Comparison of ENCODE assay signal across 23 mouse cellular contexts in genomic region chr8:88691961-88692360, GRCm38 (mm10). TPM values are rescaled to one million over a fixed set of nuclear protein-coding genes. Genes with fewer than 3 reads are reported as not detected.
DNase-seq lines count a peak whose midpoint lies in the region; ATAC-seq and TF ChIP-seq lines count a peak whose summit lies in the region.
"Had no signal": no experiment of that assay in that cellular context is flagged by ENCODE, and none has a peak within 500 bp of the region (broad histone marks: within the 10 kb centered on the region; RNA-seq: fewer than 3 reads in every experiment).

No protein-coding gene starts in this region.

- no peak for ATAC-seq in kidney, postnatal 0 days (replicated peaks; ENCODE audit: low FRiP score, low read depth)
- ATAC-seq in kidney, embryonic 14.5 days (ENCODE audit: low FRiP score, low TSS enrichment) = no peak
- peak; percentile 40 for ATAC-seq in CD4-positive, CD25-positive, alpha-beta regulatory T cell, adult 4 months
- no peak for ATAC-seq in frontal cortex, adult (ENCODE audit: low TSS enrichment)
- ATAC-seq: intestine, postnatal 0 days; midbrain, embryonic 13.5 days had no signal

- no peaks in the 10 kb centered on the region for H3K79me2 ChIP-seq in myocyte (ENCODE audit: control insufficient read depth, insufficient read depth)

- H3K27ac ChIP-seq in kidney, postnatal 0 days = no peak overlapping the region
- H3K27ac ChIP-seq in kidney, embryonic 14.5 days (ENCODE audit: low read depth, low read length) = no peak overlapping the region
- H3K27ac ChIP-seq in left cerebral cortex, adult 2 months = no peak overlapping the region
- H3K27ac ChIP-seq: forebrain, embryonic 12.5 days; heart, adult 2 months; hindbrain, embryonic 14.5 days; midbrain, embryonic 13.5 days; stomach, embryonic 15.5 days had no signal

- H3K4me3 ChIP-seq in kidney, postnatal 0 days (replicated peaks; ENCODE audit: low read depth, low read length) = no peak overlapping the region
- no peak overlapping the region for H3K4me3 ChIP-seq in kidney, embryonic 14.5 days (ENCODE audit: low read length)
- H3K4me3 ChIP-seq in myocyte = no peak overlapping the region
- no peak overlapping the region for H3K4me3 ChIP-seq in left cerebral cortex, adult 2 months
- H3K4me3 ChIP-seq: forebrain, embryonic 12.5 days; heart, adult 2 months; midbrain, embryonic 13.5 days; stomach, embryonic 15.5 days had no signal

- TF ChIP-seq POLR2A in myocyte (IDR thresholded peaks at IDR 0.05; ENCODE audit: insufficient read length, low read depth) = no peak

- peak; percentile 34 for DNase-seq in kidney, postnatal 0 days (ENCODE audit: low spot score)
- peak; percentile 50 for DNase-seq in thymus, postnatal 25 days
- DNase-seq in left cerebral cortex, postnatal 4 days = no peak
- no peak for DNase-seq in left cerebral cortex, adult 2 months (ENCODE audit: extremely low spot score in 1 of 2, low spot score in 2 of 2)
- DNase-seq: adrenal gland, adult 8-10 months; cerebellum, postnatal 14 days; heart, postnatal 14 days; kidney, postnatal 14 days; liver; lung, embryonic 14.5 days; lung, postnatal 4 days; right cerebral cortex, adult 18-20 months had no signal

- no peak overlapping the region for H3K4me2 ChIP-seq in kidney, postnatal 0 days (ENCODE audit: low read length)
- no peak overlapping the region; the same call in 1 of the 2 replicates for H3K4me2 ChIP-seq in kidney, embryonic 14.5 days (replicated peaks; ENCODE audit: low read depth, low read length)
- H3K4me2 ChIP-seq in myocyte (ENCODE audit: low read depth) = peak overlapping the region; percentile 28
- H3K4me2 ChIP-seq: forebrain, embryonic 12.5 days; hindbrain, embryonic 14.5 days; lung, embryonic 14.5 days; midbrain, embryonic 13.5 days; stomach, embryonic 15.5 days had no signal

- H3K4me1 ChIP-seq in kidney, postnatal 0 days (replicated peaks; ENCODE audit: insufficient read depth, low read length) = 0 out of 2 replicates have a peak, but pooled peaks cover 3% of the 10 kb centered on the region
- peaks cover 6% of the 10 kb centered on the region; the same call in 1 of the 2 replicates for H3K4me1 ChIP-seq in kidney, embryonic 14.5 days (ENCODE audit: control insufficient read depth, insufficient read depth, low read length)

- H3ac ChIP-seq in myocyte (ENCODE audit: control insufficient read depth, insufficient read length) = no peak overlapping the region

- H3K36me3 ChIP-seq in kidney, postnatal 0 days (ENCODE audit: insufficient read depth, low read length) = no peaks in the 10 kb centered on the region
- no peaks in the 10 kb centered on the region for H3K36me3 ChIP-seq in kidney, embryonic 14.5 days (ENCODE audit: control insufficient read depth, insufficient read depth, low read length)
- no peaks in the 10 kb centered on the region for H3K36me3 ChIP-seq in myocyte (ENCODE audit: control insufficient read depth, insufficient read depth)
- H3K36me3 ChIP-seq: forebrain, embryonic 12.5 days; G1E; midbrain, embryonic 13.5 days; stomach, embryonic 15.5 days had no signal

- intact Hi-C loops in left cerebral cortex, postnatal 4 days (cut with DNase I) = no loop called here
- intact Hi-C loops in left cerebral cortex, adult 2 months (cut with DNase I) = no loop called here

- no peak overlapping the region for H3K9ac ChIP-seq in kidney, postnatal 0 days (ENCODE audit: low read depth, low read length)
- no peak overlapping the region for H3K9ac ChIP-seq in kidney, embryonic 14.5 days (ENCODE audit: low read depth, low read length)
- H3K9ac ChIP-seq: forebrain, embryonic 12.5 days; hindbrain, embryonic 14.5 days; lung, embryonic 14.5 days; midbrain, embryonic 13.5 days; stomach, embryonic 15.5 days had no signal

- TF ChIP-seq CTCF in kidney, postnatal 0 days (IDR thresholded peaks at IDR 0.05; ENCODE audit: low read depth) = no peak
- TF ChIP-seq CTCF in left cerebral cortex, adult 2 months (IDR thresholded peaks at IDR 0.05) = no peak

- H3K27me3 ChIP-seq in kidney, postnatal 0 days (ENCODE audit: insufficient read depth, low read length) = no peaks in the 10 kb centered on the region
- no peaks in the 10 kb centered on the region for H3K27me3 ChIP-seq in kidney, embryonic 14.5 days (ENCODE audit: control insufficient read depth, insufficient read depth, low read length)
- H3K27me3 ChIP-seq in myocyte (ENCODE audit: control insufficient read depth, insufficient read depth, insufficient read length) = no peaks in the 10 kb centered on the region
- H3K27me3 ChIP-seq: stomach, embryonic 15.5 days had no signal

- no peaks in the 10 kb centered on the region for H3K9me3 ChIP-seq in kidney, postnatal 0 days (replicated peaks; ENCODE audit: low read length)
- no peaks in the 10 kb centered on the region for H3K9me3 ChIP-seq in kidney, embryonic 14.5 days (ENCODE audit: control insufficient read depth, low read length)
- H3K9me3 ChIP-seq: forebrain, embryonic 12.5 days; G1E; midbrain, embryonic 13.5 days; stomach, embryonic 15.5 days had no signal

- WGBS in kidney, postnatal 0 days = 21% methylated on average over 7 of the region's 7 CpGs
- 25% methylated on average over 7 of the region's 7 CpGs for WGBS in kidney, embryonic 14.5 days

TF ChIP-seq in myocyte, 11 proteins besides CTCF, POLR2A, EP300 and RAD21:
- TF ChIP-seq MYOD1 (IDR thresholded peaks at IDR 0.05; ENCODE audit: control insufficient read depth in 1 of 3, insufficient read length in 2 of 3, low read depth in 2 of 3) = no peak
- no peak for TF ChIP-seq USF1 (IDR thresholded peaks at IDR 0.05; ENCODE audit: low read depth)
- no peak for TF ChIP-seq E2F4 (IDR thresholded peaks at IDR 0.05; ENCODE audit: insufficient read depth)
- no peak for TF ChIP-seq TCF3 (IDR thresholded peaks at IDR 0.05; ENCODE audit: insufficient read length, low read depth)
- TF ChIP-seq CEBPB (IDR thresholded peaks at IDR 0.05; ENCODE audit: insufficient read depth, poor library complexity, severe bottlenecking) = no peak
- TF ChIP-seq POLR2AphosphoS2 (IDR thresholded peaks at IDR 0.05; ENCODE audit: insufficient read length, low read depth) = no peak
- TF ChIP-seq MYOG (IDR thresholded peaks at IDR 0.05; ENCODE audit: control insufficient read depth in 1 of 3, insufficient read depth in 1 of 3, insufficient read length in 2 of 3, low read depth in 2 of 3) = no peak
- no peak for TF ChIP-seq MAX (IDR thresholded peaks at IDR 0.05; ENCODE audit: low read depth)
- TF ChIP-seq REST (IDR thresholded peaks at IDR 0.05; ENCODE audit: insufficient read depth, insufficient read length) = no peak
- no peak for TF ChIP-seq SRF (IDR thresholded peaks at IDR 0.05; ENCODE audit: control insufficient read depth, insufficient read length, low read depth)
- no peak for TF ChIP-seq TCF12 (IDR thresholded peaks at IDR 0.05; ENCODE audit: insufficient read depth, poor library complexity, severe bottlenecking)

RNA-seq across cellular contexts. Expression of gene Cyld, which starts 4.9 kb away (rescaled TPM):
- polyA plus RNA-seq in kidney, postnatal 0 days (2015; fragmentation: Nextera tagmentation; extraction: Ambion mirVana) = 9.5 and 11.4 TPM in 2 replicates
- 9.0 and 16.6 TPM in 2 replicates for polyA plus RNA-seq in kidney, embryonic 14.5 days (2014; fragmentation: Nextera tagmentation; extraction: Ambion mirVana)
- polyA plus RNA-seq in CD4-positive, CD25-positive, alpha-beta regulatory T cell, adult 4 months (2017; shearing (Covaris generic)) = 100 to 1,000 TPM; 108 to 125 TPM
- 5.6 TPM for polyA plus RNA-seq in myocyte (2012; fragmentation: generic; extraction: Trizol)
- 10 to 100 TPM; 34.9 to 36.1 TPM for total RNA-seq in left cerebral cortex, postnatal 4 days (2021)
- 100 to 1,000 TPM; 102 to 110 TPM for total RNA-seq in left cerebral cortex, adult 2 months (2021)

RNA-seq across cellular contexts. Expression of gene Nod2, which starts 44.8 kb away (rescaled TPM):
- 0.32 and 0.38 TPM in 2 replicates for polyA plus RNA-seq in kidney, postnatal 0 days (2015; fragmentation: Nextera tagmentation; extraction: Ambion mirVana)
- polyA plus RNA-seq in kidney, embryonic 14.5 days (2014; fragmentation: Nextera tagmentation; extraction: Ambion mirVana) = 0.11 and 0.15 TPM in 2 replicates
- 1 to 10 TPM in 1 of 2 experiments, under 1 TPM in 1; 0.83 to 2.4 TPM for polyA plus RNA-seq in CD4-positive, CD25-positive, alpha-beta regulatory T cell, adult 4 months (2017; shearing (Covaris generic))
- polyA plus RNA-seq in myocyte (2012; fragmentation: generic; extraction: Trizol) = 1.6 TPM
- total RNA-seq in left cerebral cortex, postnatal 4 days (2021) = under 1 TPM; 0.66 to 0.89 TPM
- total RNA-seq in left cerebral cortex, adult 2 months (2021) = under 1 TPM; 0.27 to 0.65 TPM

RNA-seq across cellular contexts. Expression of gene Snx20, which starts 56.0 kb away (rescaled TPM):
- 2.9 and 3.0 TPM in 2 replicates for polyA plus RNA-seq in kidney, postnatal 0 days (2015; fragmentation: Nextera tagmentation; extraction: Ambion mirVana)
- polyA plus RNA-seq in kidney, embryonic 14.5 days (2014; fragmentation: Nextera tagmentation; extraction: Ambion mirVana) = 2.2 and 2.3 TPM in 2 replicates
- 10 to 100 TPM; 15.0 to 16.8 TPM for polyA plus RNA-seq in CD4-positive, CD25-positive, alpha-beta regulatory T cell, adult 4 months (2017; shearing (Covaris generic))
- polyA plus RNA-seq in myocyte (2012; fragmentation: generic; extraction: Trizol) = 0.07 TPM
- total RNA-seq in left cerebral cortex, postnatal 4 days (2021) = under 1 TPM; 0.84 to 0.89 TPM
- total RNA-seq in left cerebral cortex, adult 2 months (2021) = 1 to 10 TPM in 1 of 2 experiments, under 1 TPM in 1; 0.98 to 1.6 TPM

Comparison
In these comparisons a context has a peak if more than half of its experiments do, and no peak if none do; other contexts are left out.
1. DNase-seq: peak in kidney, postnatal 0 days (single experiment) and thymus, postnatal 25 days (single experiment); none in left cerebral cortex, postnatal 4 days (single experiment) and left cerebral cortex, adult 2 months (0 of 2).